Mouse (Mus musculus) embryonic facial prominence, embryonic 15.5 days (tissue): ENCODE measurements around the gene Kalrn. TPM values are rescaled to one million over a fixed set of nuclear protein-coding genes. Genes with fewer than 3 reads are reported as not detected.

Experiments
- ATAC-seq: fragments of 200-750 bp; cut with Nextera tagmentation; 2 replicates; pipeline ENCODE4 v1.8.0; 2017; ENCODE audit warnings: low read depth, moderate TSS enrichment; ENCODE audit not compliant: insufficient number of reproducible peaks, low FRiP score, low TSS enrichment
- H3K27ac ChIP-seq: fragments of 300-500 bp; sonication (generic); replicated peaks from 2 replicates; pipeline ENCODE4 v1.5.1; 2015; ENCODE audit warnings: mild to moderate bottlenecking, inconsistent platforms
- H3K27me3 ChIP-seq: fragments of 300-500 bp; sonication (generic); 2 replicates; pipeline ENCODE4 v1.6.1; 2015; ENCODE audit warnings: inconsistent platforms
- H3K36me3 ChIP-seq: fragments of 300-500 bp; sonication (generic); 2 replicates; pipeline ENCODE4 v1.6.1; 2015; ENCODE audit warnings: mild to moderate bottlenecking, inconsistent platforms
- H3K4me1 ChIP-seq: fragments of 300-500 bp; sonication (generic); 2 replicates; pipeline ENCODE4 v1.6.1; 2015; ENCODE audit warnings: inconsistent platforms
- H3K4me2 ChIP-seq: fragments of 300-500 bp; sonication (generic); replicated peaks from 2 replicates; pipeline ENCODE4 v1.6.1; 2015; ENCODE audit warnings: mild to moderate bottlenecking, inconsistent platforms
- H3K4me3 ChIP-seq: fragments of 300-500 bp; sonication (generic); replicated peaks from 2 replicates; pipeline ENCODE4 v1.5.1; 2015; ENCODE audit warnings: mild to moderate bottlenecking, inconsistent platforms
- H3K9ac ChIP-seq: fragments of 300-500 bp; sonication (generic); 2 replicates; pipeline ENCODE4 v1.6.1; 2015; ENCODE audit warnings: inconsistent platforms
- H3K9me3 ChIP-seq: fragments of 300-500 bp; sonication (generic); replicated peaks from 2 replicates; pipeline ENCODE4 v1.6.1; 2016; ENCODE audit warnings: inconsistent platforms
- WGBS: fragments of 180-500 bp; shearing (Covaris S2); methylation state at CpG from one replicate; pipeline ENCODE4 v1.1.7; 2015; 5-methylcytosine and 5-hydroxymethylcytosine counted together
- polyA plus RNA-seq: library from polyadenylated mRNA; unstranded; fragments of >200 nt; fragmentation: Nextera tagmentation; extraction: Ambion mirVana; gene quantifications from 2 replicates; pipeline ENCODE4 v1.2.1, GENCODE M21; 2015

Gene Kalrn
- polyA plus RNA-seq, 1 experiment from 2014 or later = 14.3 TPM

DNA sequence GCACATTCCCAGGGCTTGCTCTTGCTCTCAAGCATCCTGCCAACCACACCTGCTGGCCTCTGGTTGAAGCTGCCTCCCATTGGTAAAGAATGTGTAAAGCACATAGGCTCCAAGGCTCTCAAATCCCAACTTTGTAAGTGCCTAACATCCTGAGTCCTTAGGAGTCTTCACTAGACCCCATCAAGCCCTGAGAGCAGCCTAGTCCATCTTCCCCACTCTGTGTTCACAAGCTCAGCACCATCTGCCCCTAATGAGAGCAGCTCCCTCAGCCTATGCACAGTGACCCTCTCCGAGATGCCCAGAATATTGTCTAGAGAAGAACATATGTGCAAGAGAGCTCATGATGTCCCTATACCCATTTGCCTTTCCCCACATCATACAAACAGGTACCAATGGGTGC lies 78.6 kb downstream of the Kalrn start:
- Histone ChIP-seq H3K9me3 (no peaks in the 10 kb centered on the region), H3K36me3 (no peaks in the 10 kb centered on the region), H3K27ac (no peak overlapping the region), H3K4me3 (no peak overlapping the region), H3K4me1 (peaks cover 20% of the 10 kb centered on the region), H3K4me2 (no peak overlapping the region), H3K9ac (no peak overlapping the region), H3K27me3 (no peaks in the 10 kb centered on the region)
- no peak for ATAC-seq
- WGBS = 91% methylated on average over 1 of the region's 1 CpGs

DNA sequence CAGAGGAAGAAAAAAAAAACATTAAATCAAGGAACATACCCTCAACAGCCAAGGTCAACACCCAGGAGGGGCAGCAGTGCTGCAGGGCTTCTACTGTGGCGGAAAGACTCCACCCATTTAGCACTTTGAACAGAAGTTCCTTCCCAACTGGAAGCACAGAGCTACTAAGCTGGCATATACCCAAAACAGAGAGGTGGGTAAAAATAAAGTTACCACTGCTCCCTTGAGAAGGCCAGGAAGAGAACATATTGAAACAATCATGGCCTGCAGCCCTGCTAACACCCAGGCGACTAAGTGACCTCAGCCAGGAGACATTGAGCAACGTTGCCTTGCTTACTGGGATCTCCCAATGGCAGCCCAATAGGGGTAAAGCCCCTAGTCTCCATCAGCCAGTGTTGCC lies 79.4 kb downstream of the Kalrn start:
- H3K4me2 ChIP-seq = no peak overlapping the region
- ATAC-seq = no peak
- 33% methylated on average over 3 of the region's 3 CpGs for WGBS
- peaks cover 20% of the 10 kb centered on the region for H3K4me1 ChIP-seq
- H3K27ac ChIP-seq = no peak overlapping the region
- no peaks in the 10 kb centered on the region for H3K36me3 ChIP-seq
- H3K9ac ChIP-seq = no peak overlapping the region
- H3K4me3 ChIP-seq = no peak overlapping the region
- H3K9me3 ChIP-seq = no peaks in the 10 kb centered on the region
- no peaks in the 10 kb centered on the region for H3K27me3 ChIP-seq

DNA sequence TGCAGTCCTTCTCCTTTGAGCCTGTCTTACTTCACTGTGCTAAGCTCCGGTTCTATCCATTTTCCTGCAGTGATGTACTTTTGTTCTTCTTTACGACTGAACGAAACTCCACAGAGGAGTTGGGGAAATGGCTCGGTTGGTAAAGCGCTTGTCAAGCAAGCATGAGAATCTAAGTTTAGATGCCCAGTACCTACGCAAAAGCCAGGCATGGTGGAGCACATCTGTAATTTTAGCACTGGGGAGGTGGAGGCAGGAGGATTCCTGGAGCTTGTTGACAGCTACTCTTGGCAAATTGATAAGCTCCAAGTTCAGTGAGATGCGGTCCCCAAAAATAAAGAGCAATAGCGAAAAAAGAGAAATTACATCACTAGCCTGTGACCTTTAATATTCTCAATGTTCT lies 82.1 kb downstream of the Kalrn start:
- Histone ChIP-seq H3K4me3 (no peak overlapping the region), H3K27me3 (no peaks in the 10 kb centered on the region), H3K27ac (no peak overlapping the region), H3K9ac (no peak overlapping the region), H3K4me2 (no peak overlapping the region), H3K4me1 (peaks cover 20% of the 10 kb centered on the region), H3K36me3 (no peaks in the 10 kb centered on the region), H3K9me3 (no peaks in the 10 kb centered on the region)
- WGBS = 78% methylated on average over 8 of the region's 8 CpGs
- no peak for ATAC-seq

DNA sequence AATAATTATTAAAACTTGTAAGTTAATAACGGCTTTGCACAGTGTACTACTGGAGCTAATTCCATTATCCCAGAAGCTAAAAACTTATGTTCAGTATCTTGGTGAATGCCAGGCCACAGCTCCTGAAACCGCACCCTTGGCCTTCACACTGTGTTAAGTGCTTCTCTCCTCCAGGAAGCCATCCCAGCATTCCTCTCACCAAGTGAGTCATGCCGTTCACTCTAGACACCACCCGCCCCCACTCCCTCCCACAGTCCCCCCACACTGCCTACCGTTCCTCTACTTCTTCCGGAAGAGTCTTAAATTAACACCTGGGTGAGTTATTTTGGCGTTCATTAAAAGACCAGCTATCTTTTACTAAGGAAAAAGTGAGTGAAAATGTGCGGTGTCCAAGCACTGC lies 82.8 kb downstream of the Kalrn start:
- no peaks in the 10 kb centered on the region for H3K27me3 ChIP-seq
- no peak overlapping the region for H3K4me3 ChIP-seq
- H3K27ac ChIP-seq = no peak overlapping the region
- 38% methylated on average over 8 of the region's 8 CpGs for WGBS
- no peak overlapping the region for H3K4me2 ChIP-seq
- H3K36me3 ChIP-seq = no peaks in the 10 kb centered on the region
- no peak for ATAC-seq
- H3K9ac ChIP-seq = no peak overlapping the region
- no peaks in the 10 kb centered on the region for H3K9me3 ChIP-seq
- H3K4me1 ChIP-seq = peaks cover 23% of the 10 kb centered on the region

DNA sequence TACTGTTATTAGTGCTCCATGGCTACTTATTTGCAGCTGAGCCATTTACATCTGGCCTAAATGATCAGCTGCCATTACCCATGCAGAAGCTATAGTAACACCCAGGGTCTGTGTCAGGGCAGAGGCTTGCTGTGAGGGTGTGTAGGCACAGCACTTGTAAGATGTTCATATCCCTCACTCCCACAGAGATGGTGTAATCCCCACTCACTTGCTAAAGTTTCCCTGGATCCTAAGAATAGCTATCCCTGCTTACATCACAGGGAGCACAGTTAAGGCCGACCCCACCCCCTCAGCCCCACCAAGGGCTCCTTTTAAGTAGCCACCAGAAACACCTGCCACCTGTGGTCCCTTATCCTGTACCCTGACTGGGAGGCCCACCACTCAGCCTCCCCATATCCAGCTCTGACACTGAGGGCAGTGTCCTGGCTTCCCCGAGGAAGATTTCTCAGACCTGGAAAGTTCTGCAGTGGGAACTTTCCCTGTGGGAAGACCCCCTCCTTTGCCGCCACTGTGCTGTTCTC lies 83.5 kb downstream of the Kalrn start:
- Histone ChIP-seq H3K9ac (no peak overlapping the region), H3K4me1 (peaks cover 24% of the 10 kb centered on the region), H3K27me3 (no peaks in the 10 kb centered on the region), H3K4me2 (no peak overlapping the region), H3K9me3 (no peaks in the 10 kb centered on the region), H3K36me3 (no peaks in the 10 kb centered on the region), H3K4me3 (no peak overlapping the region), H3K27ac (no peak overlapping the region)
- WGBS = 39% methylated on average over 3 of the region's 3 CpGs
- ATAC-seq = no peak

DNA sequence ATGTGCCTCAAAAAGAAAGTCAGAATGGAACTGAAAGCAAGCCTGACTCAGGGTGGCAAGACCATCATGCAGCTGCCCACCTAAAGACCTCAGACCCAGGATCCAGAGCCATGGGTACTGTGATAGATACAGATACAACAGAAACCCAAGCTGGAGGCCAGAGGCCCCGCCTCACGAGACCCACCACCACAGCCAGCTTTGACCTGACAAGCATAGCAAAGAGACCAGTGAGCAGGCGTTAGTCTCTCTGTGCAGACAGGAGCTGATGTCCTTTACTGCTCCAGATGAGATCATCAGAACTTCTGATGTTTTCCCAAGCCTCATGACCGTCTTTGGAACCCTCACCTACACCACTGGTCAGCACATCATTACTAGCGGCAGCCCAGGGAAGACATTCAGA lies 85.5 kb downstream of the Kalrn start:
- H3K4me3 ChIP-seq = no peak overlapping the region
- H3K4me1 ChIP-seq = peaks cover 12% of the 10 kb centered on the region
- WGBS = 95% methylated on average over 5 of the region's 5 CpGs
- ATAC-seq = no peak
- H3K9me3 ChIP-seq = no peaks in the 10 kb centered on the region
- no peak overlapping the region for H3K4me2 ChIP-seq
- no peak overlapping the region for H3K27ac ChIP-seq
- no peaks in the 10 kb centered on the region for H3K27me3 ChIP-seq
- H3K36me3 ChIP-seq = no peaks in the 10 kb centered on the region
- H3K9ac ChIP-seq = no peak overlapping the region

DNA sequence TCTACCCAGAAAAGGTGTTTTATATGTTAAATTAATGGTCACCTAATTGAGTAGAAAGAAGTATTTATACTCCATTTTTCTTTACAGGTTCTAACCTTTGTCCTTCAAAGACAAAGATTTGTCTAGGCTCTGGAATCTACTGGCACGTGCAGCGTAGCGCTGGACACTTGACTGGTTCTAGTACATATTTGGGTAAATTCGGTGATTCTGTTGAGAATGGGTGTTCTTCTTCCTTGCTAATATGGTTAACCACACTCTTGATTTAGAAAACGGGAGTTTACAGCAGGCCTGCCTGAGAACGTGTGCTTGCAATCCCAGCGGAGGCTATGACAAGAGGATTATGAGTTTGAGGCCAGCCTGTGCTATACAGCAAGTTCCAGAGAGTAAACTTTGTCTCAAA lies 86.1 kb downstream of the Kalrn start:
- no peak overlapping the region for H3K27ac ChIP-seq
- no peak overlapping the region for H3K9ac ChIP-seq
- no peaks in the 10 kb centered on the region for H3K27me3 ChIP-seq
- H3K36me3 ChIP-seq = no peaks in the 10 kb centered on the region
- H3K4me3 ChIP-seq = no peak overlapping the region
- no peak for ATAC-seq
- WGBS = 90% methylated on average over 7 of the region's 7 CpGs
- H3K4me1 ChIP-seq = peaks cover 12% of the 10 kb centered on the region
- H3K9me3 ChIP-seq = no peaks in the 10 kb centered on the region
- H3K4me2 ChIP-seq = no peak overlapping the region

DNA sequence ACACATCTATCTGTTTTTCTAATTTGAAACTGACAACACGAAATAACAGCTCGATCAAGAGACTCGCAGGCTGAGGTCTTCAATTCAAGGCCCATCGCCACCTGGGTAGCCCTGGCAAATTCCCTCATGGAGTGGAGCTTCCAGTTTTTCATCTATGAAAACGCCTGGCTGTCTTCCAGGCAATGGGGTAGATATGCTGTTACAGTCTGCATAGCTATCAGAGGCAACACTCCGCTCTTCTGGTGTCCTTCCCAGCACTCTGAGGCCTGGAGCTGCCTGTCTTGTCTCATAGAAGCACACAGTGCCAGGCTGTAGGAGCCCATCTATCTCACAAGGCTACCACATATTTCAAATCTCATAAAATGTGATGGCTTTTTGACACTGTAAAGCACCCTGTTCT lies 87.8 kb downstream of the Kalrn start:
- peaks cover 9% of the 10 kb centered on the region for H3K4me1 ChIP-seq
- no peaks in the 10 kb centered on the region for H3K9me3 ChIP-seq
- H3K27me3 ChIP-seq = no peaks in the 10 kb centered on the region
- H3K27ac ChIP-seq = no peak overlapping the region
- no peaks in the 10 kb centered on the region for H3K36me3 ChIP-seq
- no peak overlapping the region for H3K4me2 ChIP-seq
- no peak overlapping the region for H3K4me3 ChIP-seq
- no peak overlapping the region for H3K9ac ChIP-seq
- ATAC-seq = no peak
- 77% methylated on average over 6 of the region's 6 CpGs for WGBS

DNA sequence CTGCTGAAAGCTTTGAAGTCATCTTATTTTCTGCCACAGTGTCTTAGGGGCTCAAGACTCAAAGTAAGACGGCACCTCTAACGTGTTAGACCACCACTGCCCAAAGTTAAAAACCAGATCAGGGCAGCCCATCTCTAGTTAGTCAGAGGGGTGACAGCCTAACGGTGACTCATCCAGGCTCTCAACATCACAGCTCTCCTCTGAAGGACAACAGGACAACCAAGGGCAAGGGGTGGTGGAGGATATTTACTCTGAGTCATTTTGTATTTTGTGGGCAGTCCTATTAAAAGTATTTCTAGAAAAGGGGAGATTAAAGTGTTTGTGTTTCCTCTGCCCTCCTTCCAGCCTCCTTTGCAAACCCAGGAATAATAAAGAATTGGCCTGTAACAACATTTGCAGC lies 88.4 kb downstream of the Kalrn start:
- no peak for ATAC-seq
- 50% methylated on average over 3 of the region's 3 CpGs for WGBS
- H3K4me3 ChIP-seq = no peak overlapping the region
- H3K9me3 ChIP-seq = no peaks in the 10 kb centered on the region
- H3K4me2 ChIP-seq = no peak overlapping the region
- no peaks in the 10 kb centered on the region for H3K27me3 ChIP-seq
- H3K4me1 ChIP-seq = peaks cover 4% of the 10 kb centered on the region
- H3K36me3 ChIP-seq = no peaks in the 10 kb centered on the region
- no peak overlapping the region for H3K27ac ChIP-seq
- H3K9ac ChIP-seq = no peak overlapping the region

DNA sequence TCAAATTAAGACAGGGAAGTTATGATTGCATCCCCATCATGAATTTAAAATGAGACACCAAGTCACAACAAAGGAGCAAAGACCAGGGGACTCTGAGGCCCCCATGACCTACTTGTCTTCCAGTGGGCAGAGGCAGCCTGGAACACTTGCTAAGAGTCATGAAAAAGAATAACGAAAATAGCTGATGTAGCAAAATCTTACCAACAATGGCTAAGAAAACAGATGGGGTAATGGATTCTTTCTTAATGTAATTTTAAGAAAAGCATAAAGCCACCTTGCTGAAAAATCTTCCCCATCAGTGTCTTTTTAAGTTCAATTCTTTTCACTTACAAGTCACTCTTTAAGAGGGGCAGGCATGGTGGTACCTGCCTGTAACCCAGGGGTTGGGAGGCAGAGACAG lies 89.1 kb downstream of the Kalrn start:
- H3K4me3 ChIP-seq = no peak overlapping the region
- H3K27ac ChIP-seq = no peak overlapping the region
- H3K36me3 ChIP-seq = no peaks in the 10 kb centered on the region
- H3K4me1 ChIP-seq = peaks cover 4% of the 10 kb centered on the region
- no peak overlapping the region for H3K9ac ChIP-seq
- no peaks in the 10 kb centered on the region for H3K9me3 ChIP-seq
- no peak for ATAC-seq
- WGBS = 52% methylated on average over 1 of the region's 1 CpGs
- H3K27me3 ChIP-seq = no peaks in the 10 kb centered on the region
- H3K4me2 ChIP-seq = no peak overlapping the region

DNA sequence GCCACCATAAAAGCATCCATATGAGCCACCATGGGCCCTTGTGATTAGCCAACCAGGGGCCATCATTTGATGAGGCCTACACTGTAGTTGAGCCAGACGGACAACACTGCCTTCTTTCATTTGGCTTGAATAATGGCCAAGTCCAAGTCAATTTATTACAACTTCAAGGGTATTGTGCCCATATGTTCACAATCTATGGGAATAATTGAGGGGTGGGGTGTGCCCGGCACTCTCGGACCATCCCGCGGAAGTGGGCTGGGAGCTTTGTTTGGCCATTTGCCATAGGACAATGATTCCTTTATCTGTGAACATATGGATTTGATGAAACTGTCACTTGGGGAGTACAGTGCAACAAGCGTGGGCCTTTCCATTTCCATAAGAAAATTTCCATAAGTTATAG lies 89.6 kb downstream of the Kalrn start:
- no peak for ATAC-seq
- Histone ChIP-seq H3K9me3 (no peaks in the 10 kb centered on the region), H3K27me3 (no peaks in the 10 kb centered on the region), H3K4me2 (no peak overlapping the region), H3K36me3 (no peaks in the 10 kb centered on the region), H3K9ac (no peak overlapping the region), H3K27ac (no peak overlapping the region), H3K4me3 (no peak overlapping the region), H3K4me1 (peaks cover 4% of the 10 kb centered on the region)
- WGBS = 47% methylated on average over 6 of the region's 6 CpGs

DNA sequence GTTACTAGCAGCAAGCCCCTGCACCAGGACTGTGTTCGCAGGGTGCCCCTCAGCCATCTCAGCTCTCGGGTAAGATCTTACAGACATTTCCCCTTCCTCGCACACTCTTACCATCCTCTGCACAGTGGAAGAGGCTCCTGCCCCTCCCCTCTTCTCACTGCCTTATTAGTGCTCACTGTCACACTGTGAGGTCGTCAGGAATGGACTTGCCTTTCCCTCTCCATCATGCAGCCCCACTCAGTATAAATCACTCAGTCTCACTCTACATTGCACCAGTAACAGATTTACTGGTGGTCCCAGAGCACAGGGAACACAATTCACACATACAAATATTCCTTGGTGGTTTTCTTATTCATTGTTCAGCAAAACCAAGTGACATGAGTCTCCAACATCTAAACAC lies 98.6 kb downstream of the Kalrn start:
- no peaks in the 10 kb centered on the region for H3K27me3 ChIP-seq
- no peaks in the 10 kb centered on the region for H3K36me3 ChIP-seq
- no peak for ATAC-seq
- no peaks in the 10 kb centered on the region for H3K9me3 ChIP-seq
- H3K9ac ChIP-seq = no peak overlapping the region
- no peak overlapping the region for H3K27ac ChIP-seq
- H3K4me3 ChIP-seq = no peak overlapping the region
- 77% methylated on average over 4 of the region's 4 CpGs for WGBS
- peaks cover 5% of the 10 kb centered on the region for H3K4me1 ChIP-seq
- H3K4me2 ChIP-seq = no peak overlapping the region
